Mouse (Mus musculus) kidney, postnatal 36 days (tissue): ENCODE data around the gene Lyrm4.

ENCODE experiments used
- DNase-seq, 2 experiments: peaks; one replicate each; pipeline ENCODE4 v3.0.0; 2021 to 2022; ENCODE audit warnings: mixed read lengths in 2 of 2

The Lyrm4 gene

GRCm38 (mm10) chr13:36096684-36097383, 20.5 kb downstream of the Lyrm4 start:
- no peak for DNase-seq

GRCm38 (mm10) chr13:36088168-36088567, 29.2 kb downstream of the Lyrm4 start:
- DNase-seq: no peak

GRCm38 (mm10) chr13:36087427-36087826, 29.9 kb downstream of the Lyrm4 start:
- no peak for DNase-seq

GRCm38 (mm10) chr13:36086608-36087391, 30.5 kb downstream of the Lyrm4 start:
- no peak for DNase-seq

GRCm38 (mm10) chr13:36085971-36086370, 31.4 kb downstream of the Lyrm4 start:
- DNase-seq: no peak

GRCm38 (mm10) chr13:36084701-36085100, 32.6 kb downstream of the Lyrm4 start:
- no peak for DNase-seq

GRCm38 (mm10) chr13:36081591-36081990, 35.7 kb downstream of the Lyrm4 start:
- DNase-seq: no peak

GRCm38 (mm10) chr13:36074484-36074883, 42.8 kb downstream of the Lyrm4 start:
- no peak for DNase-seq

- DNase-seq: no peak
These were observed 50.6 kb downstream of the Lyrm4 start for GRCm38 (mm10) chr13:36066676-36067075.

GRCm38 (mm10) chr13:36057489-36057888, 59.8 kb downstream of the Lyrm4 start:
- DNase-seq: no peak

GRCm38 (mm10) chr13:36056925-36057324, 60.4 kb downstream of the Lyrm4 start:
- no peak for DNase-seq

GRCm38 (mm10) chr13:36056509-36056908, 60.8 kb downstream of the Lyrm4 start:
- no peak for DNase-seq

- DNase-seq: no peak
These were observed 81.8 kb downstream of the Lyrm4 start for GRCm38 (mm10) chr13:36035528-36035927.

- peak; percentile 40 to 57 for DNase-seq
These were observed 85.4 kb downstream of the Lyrm4 start for GRCm38 (mm10) chr13:36031959-36032358.

GRCm38 (mm10) chr13:36019309-36020274, 97.7 kb downstream of the Lyrm4 start:
- peak; percentile 77 to 84 for DNase-seq

- no peak for DNase-seq
These were observed 99.3 kb downstream of the Lyrm4 start for GRCm38 (mm10) chr13:36018017-36018416.

- DNase-seq: peak in 1 of 2 experiments; percentile 31
These were observed 101.7 kb downstream of the Lyrm4 start for GRCm38 (mm10) chr13:36015636-36016035.

- DNase-seq: no peak
These were observed 107.3 kb downstream of the Lyrm4 start for GRCm38 (mm10) chr13:36009981-36010380.

GRCm38 (mm10) chr13:36000798-36001197, 116.5 kb downstream of the Lyrm4 start:
- DNase-seq: no peak

GRCm38 (mm10) chr13:35997606-35998005, 119.7 kb downstream of the Lyrm4 start:
- DNase-seq: no peak

- no peak for DNase-seq
These were observed 121.5 kb downstream of the Lyrm4 start for GRCm38 (mm10) chr13:35995696-35996426.

GRCm38 (mm10) chr13:35995231-35995630, 122.1 kb downstream of the Lyrm4 start:
- peak in 1 of 2 experiments; percentile 25 for DNase-seq
